Mouse (Mus musculus) myocyte (in vitro differentiated cells): ENCODE results near the gene Clec16a. TPM values are rescaled to one million over a fixed set of nuclear protein-coding genes. Genes with fewer than 3 reads are reported as not detected.

Experiments used
- H3K27me3 ChIP-seq: one replicate; pipeline ENCODE4 v1.6.1; 2011; ENCODE audit not compliant: control insufficient read depth, insufficient read depth, insufficient read length
- H3K36me3 ChIP-seq: one replicate; pipeline ENCODE4 v1.6.1; 2011; ENCODE audit not compliant: control insufficient read depth, insufficient read depth
- H3K4me2 ChIP-seq: one replicate; pipeline ENCODE4 v1.6.1; 2011; ENCODE audit warnings: low read depth, control low read depth
- H3K4me3 ChIP-seq: one replicate; pipeline ENCODE4 v1.5.1; 2011; ENCODE audit warnings: mild to moderate bottlenecking, control low read depth, moderate library complexity
- H3K79me2 ChIP-seq: one replicate; pipeline ENCODE4 v1.6.1; 2011; ENCODE audit not compliant: control insufficient read depth, insufficient read depth
- H3ac ChIP-seq: one replicate; pipeline ENCODE4 v1.6.1; 2011; ENCODE audit not compliant: control insufficient read depth, insufficient read length
- CEBPB ChIP-seq: IDR thresholded peaks from 2 replicates; pipeline ENCODE4 v1.6.1; 2011; ENCODE audit warnings: mild to moderate bottlenecking, moderate library complexity; ENCODE audit not compliant: poor library complexity, insufficient read depth, severe bottlenecking
- E2F4 ChIP-seq: IDR thresholded peaks from one replicate; pipeline ENCODE4 v1.6.1; 2011; ENCODE audit warnings: mild to moderate bottlenecking, control low read depth, moderate library complexity; ENCODE audit not compliant: insufficient read depth
- MAX ChIP-seq: IDR thresholded peaks from one replicate; pipeline ENCODE4 v1.6.1; 2011; ENCODE audit warnings: low read depth, mild to moderate bottlenecking, control low read depth
- MYOD1 ChIP-seq, 3 experiments: IDR thresholded peaks; one replicate each; pipeline ENCODE4 v1.6.1; 2011; ENCODE audit warnings: control low read depth in 2 of 3, low read depth in 2 of 3, mild to moderate bottlenecking in 2 of 3, moderate library complexity in 1 of 3; ENCODE audit not compliant: insufficient read length in 2 of 3, control insufficient read depth in 1 of 3
- MYOG ChIP-seq, 3 experiments: IDR thresholded peaks; one replicate each; pipeline ENCODE4 v1.6.1; 2011; ENCODE audit warnings: control low read depth in 2 of 3, low read depth in 2 of 3, mild to moderate bottlenecking in 2 of 3; ENCODE audit not compliant: insufficient read length in 2 of 3, control insufficient read depth in 1 of 3, insufficient read depth in 1 of 3
- POLR2A ChIP-seq: IDR thresholded peaks from one replicate; pipeline ENCODE4 v1.6.1; 2011; ENCODE audit warnings: low read depth, mild to moderate bottlenecking, control low read depth, moderate library complexity; ENCODE audit not compliant: insufficient read length
- POLR2AphosphoS2 ChIP-seq: IDR thresholded peaks from one replicate; pipeline ENCODE4 v1.6.1; 2011; ENCODE audit warnings: low read depth, control low read depth; ENCODE audit not compliant: insufficient read length
- REST ChIP-seq: IDR thresholded peaks from one replicate; pipeline ENCODE4 v1.6.1; 2011; ENCODE audit warnings: mild to moderate bottlenecking, control low read depth, moderate library complexity; ENCODE audit not compliant: insufficient read depth, insufficient read length
- SRF ChIP-seq: IDR thresholded peaks from one replicate; pipeline ENCODE4 v1.6.1; 2011; ENCODE audit warnings: low read depth; ENCODE audit not compliant: control insufficient read depth, insufficient read length
- TCF3 ChIP-seq: IDR thresholded peaks from one replicate; pipeline ENCODE4 v1.6.1; 2011; ENCODE audit warnings: low read depth, control low read depth; ENCODE audit not compliant: insufficient read length
- USF1 ChIP-seq: IDR thresholded peaks from one replicate; pipeline ENCODE4 v1.6.1; 2011; ENCODE audit warnings: low read depth, mild to moderate bottlenecking, control low read depth, moderate library complexity
- polyA plus RNA-seq: library from polyadenylated mRNA; unstranded; fragments of >200 nt; fragmentation: generic; extraction: Trizol; gene quantifications from one replicate; pipeline ENCODE4 v1.2.1, GENCODE M21; 2012; ENCODE audit warnings: missing spikeins

The Clec16a gene
- polyA plus RNA-seq, 1 experiment = 15.5 TPM

DNA sequence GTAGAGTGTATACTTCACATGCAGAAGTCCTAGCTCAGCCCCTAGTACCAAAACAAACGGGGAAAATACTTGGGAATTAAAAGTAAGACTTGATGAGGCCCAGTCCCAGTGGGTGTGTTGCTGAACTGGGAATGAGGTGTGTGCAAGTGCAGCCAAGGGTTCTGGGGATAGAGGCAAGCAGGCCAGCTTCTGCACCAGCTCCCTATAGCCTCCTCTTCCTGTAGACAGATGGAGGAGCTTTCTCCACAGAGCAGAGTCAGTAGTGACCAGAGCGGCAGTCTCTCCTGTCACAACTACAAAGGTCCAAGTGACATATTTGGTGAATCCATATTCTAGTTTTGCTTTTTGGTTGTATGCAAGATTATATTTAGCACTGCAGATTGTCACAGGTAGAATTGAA lies 114.1 kb downstream of the Clec16a start:
- TF ChIP-seq POLR2A (no peak), CEBPB (no peak), MYOD1 (IDR thresholded peaks at IDR 0.05; ENCODE audit: control insufficient read depth in 1 of 3, insufficient read length in 2 of 3, low read depth in 2 of 3) (no peak), MAX (no peak), REST (no peak), E2F4 (no peak)
- H3K36me3 ChIP-seq = no peaks in the 10 kb centered on the region
- H3K4me2 ChIP-seq = no peak overlapping the region
- H3ac ChIP-seq = no peak overlapping the region
- H3K27me3 ChIP-seq = no peaks in the 10 kb centered on the region
- no peak overlapping the region for H3K4me3 ChIP-seq
- no peaks in the 10 kb centered on the region for H3K79me2 ChIP-seq

DNA sequence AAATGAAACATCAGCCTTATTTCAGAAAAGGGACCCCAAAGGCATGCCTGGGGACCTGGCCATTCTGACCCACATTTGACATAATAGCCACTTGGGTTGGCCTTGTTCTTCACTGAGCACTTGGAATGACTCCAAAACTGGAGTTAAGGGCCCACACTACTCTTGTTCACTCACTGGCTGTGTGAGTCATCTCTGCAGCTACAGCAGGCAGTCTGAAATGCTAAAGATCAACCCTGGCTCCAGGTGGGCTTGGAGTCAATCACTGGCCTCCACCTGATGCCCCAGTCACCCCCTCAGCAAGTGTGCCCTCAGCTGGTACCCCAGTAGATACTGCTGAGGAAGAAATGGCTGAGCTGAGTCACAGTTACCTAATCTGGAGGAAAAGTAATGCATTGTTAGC lies 115.4 kb downstream of the Clec16a start:
- no peaks in the 10 kb centered on the region for H3K79me2 ChIP-seq
- H3K36me3 ChIP-seq = no peaks in the 10 kb centered on the region
- H3K4me2 ChIP-seq = no peak overlapping the region
- no peak overlapping the region for H3K4me3 ChIP-seq
- TF ChIP-seq MYOG (IDR thresholded peaks at IDR 0.05; ENCODE audit: control insufficient read depth in 1 of 3, insufficient read depth in 1 of 3, insufficient read length in 2 of 3, low read depth in 2 of 3) = no peak
- no peak for TF ChIP-seq E2F4
- no peak for TF ChIP-seq MAX
- TF ChIP-seq POLR2A = no peak
- TF ChIP-seq SRF = no peak
- TF ChIP-seq MYOD1 (IDR thresholded peaks at IDR 0.05; ENCODE audit: control insufficient read depth in 1 of 3, insufficient read length in 2 of 3, low read depth in 2 of 3) = no peak
- no peak overlapping the region for H3ac ChIP-seq
- H3K27me3 ChIP-seq = no peaks in the 10 kb centered on the region

DNA sequence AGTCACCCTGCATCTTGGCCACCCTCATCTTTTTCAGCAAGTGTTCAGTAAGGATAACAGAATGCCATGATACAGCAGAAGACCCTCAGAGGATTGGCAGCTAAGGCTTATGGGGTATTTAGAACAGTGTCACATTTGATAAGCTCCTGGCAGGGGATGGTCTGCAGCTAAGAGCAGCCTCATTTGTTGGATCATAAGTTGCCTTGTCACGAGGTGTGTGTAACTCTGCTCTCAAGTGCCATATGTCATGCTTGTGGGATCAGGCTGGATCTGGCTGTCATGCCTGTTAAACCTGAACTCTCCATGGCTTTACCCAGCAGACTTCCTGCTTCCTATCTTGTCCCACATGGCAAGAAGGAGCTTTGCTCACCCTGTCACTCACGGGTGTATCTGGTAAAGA lies 116.2 kb downstream of the Clec16a start:
- Histone ChIP-seq H3K79me2 (no peaks in the 10 kb centered on the region), H3K4me3 (no peak overlapping the region), H3ac (no peak overlapping the region), H3K36me3 (no peaks in the 10 kb centered on the region), H3K27me3 (no peaks in the 10 kb centered on the region), H3K4me2 (no peak overlapping the region)
- TF ChIP-seq CEBPB = no peak

DNA sequence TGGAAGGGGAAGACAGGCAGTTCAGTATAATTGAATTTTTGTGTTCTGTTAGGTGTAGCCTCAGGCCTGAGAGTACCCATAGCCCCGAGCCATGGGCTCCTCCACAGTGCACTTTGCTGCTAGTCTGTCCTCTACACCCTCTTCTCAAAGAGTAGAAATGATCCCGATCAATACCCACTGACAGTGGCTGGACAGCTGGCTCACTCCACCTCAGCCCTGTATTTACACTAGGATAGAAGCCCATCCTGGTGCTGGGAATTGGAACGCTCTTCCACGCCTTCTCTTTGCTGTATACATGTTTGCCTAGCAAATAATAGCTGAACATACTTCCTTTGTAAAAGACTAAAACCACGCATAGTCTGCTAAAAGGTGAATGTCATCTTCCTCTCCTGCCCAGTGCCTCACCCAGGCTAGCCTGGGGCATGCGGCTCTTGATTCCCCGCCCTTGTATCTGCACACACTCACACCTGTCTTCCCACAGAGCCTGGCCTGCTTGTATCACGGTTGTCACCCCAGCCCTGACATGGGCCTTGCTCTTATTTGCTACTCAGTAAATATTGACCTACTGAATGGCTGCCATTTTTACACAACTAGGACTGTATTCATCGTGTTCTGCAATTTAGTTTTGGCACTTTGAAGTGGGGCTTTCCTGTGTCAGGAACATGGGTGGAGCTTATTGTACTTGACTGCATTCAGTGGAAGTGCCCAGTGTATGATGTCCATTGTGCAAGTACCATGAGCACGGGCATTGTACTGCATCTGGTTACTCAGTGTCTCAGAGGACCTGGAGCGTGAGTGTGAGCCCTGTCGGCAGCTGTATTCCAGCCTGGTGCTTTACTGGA lies 119.0 kb downstream of the Clec16a start:
- TF ChIP-seq MYOD1 (IDR thresholded peaks at IDR 0.05; ENCODE audit: control insufficient read depth in 1 of 3, insufficient read length in 2 of 3, low read depth in 2 of 3) (no peak), MAX (no peak), E2F4 (no peak), POLR2AphosphoS2 (no peak), MYOG (IDR thresholded peaks at IDR 0.05; ENCODE audit: control insufficient read depth in 1 of 3, insufficient read depth in 1 of 3, insufficient read length in 2 of 3, low read depth in 2 of 3) (no peak), CEBPB (no peak), USF1 (no peak), TCF3 (no peak)
- Histone ChIP-seq H3ac (no peak overlapping the region), H3K36me3 (no peaks in the 10 kb centered on the region), H3K4me2 (no peak overlapping the region), H3K27me3 (no peaks in the 10 kb centered on the region), H3K79me2 (no peaks in the 10 kb centered on the region), H3K4me3 (no peak overlapping the region)

- H3K36me3 ChIP-seq = no peaks in the 10 kb centered on the region
- H3K4me2 ChIP-seq = no peak overlapping the region
- H3ac ChIP-seq = no peak overlapping the region
- no peak overlapping the region for H3K4me3 ChIP-seq
- H3K79me2 ChIP-seq = no peaks in the 10 kb centered on the region
- H3K27me3 ChIP-seq = no peaks in the 10 kb centered on the region
- TF ChIP-seq MAX = no peak
- TF ChIP-seq USF1 = no peak
- TF ChIP-seq E2F4 = no peak
- TF ChIP-seq REST = no peak
- TF ChIP-seq POLR2AphosphoS2 = no peak
- no peak for TF ChIP-seq MYOD1 (IDR thresholded peaks at IDR 0.05; ENCODE audit: control insufficient read depth in 1 of 3, insufficient read length in 2 of 3, low read depth in 2 of 3)
- no peak for TF ChIP-seq CEBPB
- TF ChIP-seq POLR2A = no peak
Observed at GRCm38 (mm10) chr16:10664921-10665894, 120.1 kb downstream of the Clec16a start.
